Mouse (Mus musculus) liver, embryonic 14.5 days (tissue): Measurements from ENCODE around the gene Dnah17. TPM values are rescaled to one million over a fixed set of nuclear protein-coding genes. Genes with fewer than 3 reads are reported as not detected.

Experiments
- ATAC-seq: fragments of 200-750 bp; cut with Nextera tagmentation; 2 replicates; pipeline ENCODE4 v1.8.0; 2017; ENCODE audit warnings: moderate number of reproducible peaks, mild to moderate bottlenecking, moderate library complexity; ENCODE audit not compliant: insufficient read depth
- DNase-seq, 3 experiments: peaks; one replicate each; pipeline ENCODE4 v3.0.0-alpha.2; 2012 to 2013; ENCODE audit warnings: low read depth in 3 of 3, low spot score in 3 of 3
- H3K27ac ChIP-seq: fragments of 300-500 bp; sonication (generic); 2 replicates; pipeline ENCODE4 v1.5.1; 2014; ENCODE audit warnings: moderate library complexity, mild to moderate bottlenecking, control low read depth, inconsistent platforms
- H3K27me3 ChIP-seq: fragments of 300-500 bp; sonication (generic); 2 replicates; pipeline ENCODE4 v1.6.1; 2014; ENCODE audit warnings: mild to moderate bottlenecking, low read length, moderate library complexity; ENCODE audit not compliant: control insufficient read depth, insufficient read depth
- H3K36me3 ChIP-seq: fragments of 300-500 bp; sonication (generic); replicated peaks from 2 replicates; pipeline ENCODE4 v1.6.1; 2014; ENCODE audit warnings: low read depth; ENCODE audit not compliant: control insufficient read depth, insufficient read depth
- H3K4me1 ChIP-seq, 2 experiments: fragments of 200-500 bp in 1 of 2; fragments of 300-500 bp in 1 of 2; sonication (generic) in 1 of 2; replicated peaks; 2 replicates each; pipeline ENCODE4 v1.6.1; 2012 to 2014; ENCODE audit warnings: antibody characterized with exemption in 1 of 2, inconsistent platforms in 1 of 2, low read length in 1 of 2; ENCODE audit not compliant: control insufficient read depth in 2 of 2, insufficient read depth in 2 of 2
- H3K4me2 ChIP-seq: fragments of 300-500 bp; sonication (generic); 2 replicates; pipeline ENCODE4 v1.6.1; 2014; ENCODE audit warnings: low read depth, mild to moderate bottlenecking, control low read depth, moderate library complexity
- H3K4me3 ChIP-seq, 2 experiments: fragments of 200-500 bp in 1 of 2; fragments of 300-500 bp in 1 of 2; sonication (generic) in 1 of 2; 2 replicates each; pipeline ENCODE4 v1.5.1; 2012 to 2014; ENCODE audit warnings: low read depth in 2 of 2, low read length in 2 of 2, mild to moderate bottlenecking in 2 of 2, control low read depth in 1 of 2, inconsistent platforms in 1 of 2, moderate library complexity in 1 of 2; ENCODE audit not compliant: insufficient read depth in 1 of 2
- H3K9ac ChIP-seq: fragments of 300-500 bp; sonication (generic); replicated peaks from 2 replicates; pipeline ENCODE4 v1.6.1; 2014; ENCODE audit warnings: mild to moderate bottlenecking, control low read depth, moderate library complexity
- H3K9me3 ChIP-seq: fragments of 300-500 bp; sonication (generic); 2 replicates; pipeline ENCODE4 v1.6.1; 2016; ENCODE audit warnings: low read length, mixed read lengths; ENCODE audit not compliant: control insufficient read depth
- CTCF ChIP-seq: IDR thresholded peaks from 2 replicates; pipeline ENCODE4 v1.5.1; 2016; ENCODE audit warnings: antibody characterized with exemption, low read depth, control low read depth
- EP300 ChIP-seq: IDR thresholded peaks from 2 replicates; pipeline ENCODE4 v1.6.1; 2016; ENCODE audit warnings: antibody characterized with exemption, low read depth
- WGBS: fragments of 180-500 bp; shearing (Covaris S2); extraction: QIAGEN DNeasy Blood & Tissue Kit; methylation state at CpG from one replicate; pipeline ENCODE4 v1.1.7; 2014; ENCODE audit not compliant: insufficient replicate concordance; 5-methylcytosine and 5-hydroxymethylcytosine counted together
- polyA plus RNA-seq, 2 experiments: library from polyadenylated mRNA; depleted of rRNA in 1 of 2; stranded (reverse) in 1 of 2; unstranded in 1 of 2; fragments of >200 nt; fragmentation: Nextera tagmentation in 1 of 2; extraction: Ambion mirVana in 1 of 2; gene quantifications; 2 replicates each; pipeline versions ENCODE4 v1.2.1 to v1.2.3; 2012 to 2014

The Dnah17 gene
- polyA plus RNA-seq, 2 experiments = 0.04 to 0.10 TPM

DNA sequence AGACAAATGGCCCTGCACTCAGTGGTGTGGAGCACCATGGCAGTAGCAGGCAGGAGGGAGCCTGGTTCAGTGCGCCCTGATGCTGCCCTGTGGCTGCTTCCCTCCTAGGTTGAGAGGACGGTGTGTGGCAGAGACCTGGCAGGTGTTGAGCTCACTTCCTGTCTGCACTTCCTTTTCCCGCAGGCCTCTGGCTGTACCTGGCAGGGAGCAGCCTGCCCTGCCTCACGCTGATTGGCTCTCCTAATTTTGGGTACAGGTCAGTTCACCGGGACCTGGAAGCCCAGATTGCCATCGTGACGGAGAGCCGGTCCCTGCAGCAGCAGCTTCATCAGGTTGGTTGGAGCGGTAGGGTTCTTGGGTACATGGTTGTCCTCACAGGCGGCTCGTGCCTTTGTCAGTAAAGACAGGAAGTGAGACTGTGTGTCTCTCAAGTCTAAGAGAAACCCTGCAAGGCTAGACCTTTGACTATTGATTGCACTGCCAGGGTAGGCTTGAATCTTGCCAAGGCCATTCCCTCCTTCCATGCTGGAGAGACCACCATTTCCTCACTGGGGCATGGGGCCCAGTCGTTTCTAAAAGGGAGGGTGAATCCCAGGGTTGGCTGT, 115.9 kb downstream of the Dnah17 start:
- no peaks in the 10 kb centered on the region for H3K4me1 ChIP-seq
- peaks cover 14% of the 10 kb centered on the region for H3K36me3 ChIP-seq
- no peak for TF ChIP-seq CTCF
- no peak for TF ChIP-seq EP300
- no peak overlapping the region for H3K9ac ChIP-seq
- 67% methylated on average over 12 of the region's 12 CpGs for WGBS
- no peak overlapping the region for H3K4me2 ChIP-seq
- DNase-seq (no peak), ATAC-seq (no peak)
- no peak overlapping the region for H3K4me3 ChIP-seq
- H3K9me3 ChIP-seq = no peaks in the 10 kb centered on the region
- H3K27ac ChIP-seq = no peak overlapping the region
- H3K27me3 ChIP-seq = no peaks in the 10 kb centered on the region

DNA sequence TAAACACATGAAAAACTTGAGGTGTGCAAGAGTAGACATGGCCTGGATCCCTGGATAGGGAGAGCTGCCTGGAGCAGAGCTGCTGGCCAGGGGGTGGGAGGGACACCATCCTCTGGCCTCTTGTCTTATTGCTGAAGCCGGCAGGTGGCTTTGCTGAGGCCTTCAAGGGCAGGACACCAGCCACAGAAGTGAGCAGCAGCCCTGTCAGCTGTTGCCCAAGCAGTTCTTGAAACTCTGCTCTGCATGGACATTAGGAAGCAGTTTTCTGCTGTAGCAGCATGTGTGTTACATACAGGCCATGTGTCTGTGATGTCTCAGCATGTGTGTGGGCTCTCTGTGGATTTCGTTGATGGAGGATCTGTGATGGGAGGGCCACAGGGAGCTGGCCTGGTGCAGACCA, 117.1 kb downstream of the Dnah17 start:
- no peak overlapping the region for H3K9ac ChIP-seq
- DNase-seq (no peak), ATAC-seq (no peak)
- H3K9me3 ChIP-seq = no peaks in the 10 kb centered on the region
- H3K27ac ChIP-seq = no peak overlapping the region
- H3K4me1 ChIP-seq = peaks cover under 1 to 6% of the 10 kb centered on the region in 2 experiments; a peak in 2 of 4 replicates
- no peak overlapping the region for H3K4me3 ChIP-seq
- no peak overlapping the region for H3K4me2 ChIP-seq
- WGBS = 74% methylated on average over 2 of the region's 2 CpGs
- TF ChIP-seq EP300 = no peak
- H3K36me3 ChIP-seq = peaks cover 14% of the 10 kb centered on the region
- no peaks in the 10 kb centered on the region for H3K27me3 ChIP-seq

- Histone ChIP-seq H3K27me3 (no peaks in the 10 kb centered on the region), H3K9ac (no peak overlapping the region), H3K9me3 (no peaks in the 10 kb centered on the region), H3K4me1 (peaks cover 8 to 13% of the 10 kb centered on the region in 2 experiments), H3K4me2 (no peak overlapping the region), H3K27ac (no peak overlapping the region), H3K36me3 (peaks cover 9% of the 10 kb centered on the region), H3K4me3 (no peak overlapping the region)
- DNase-seq (no peak), ATAC-seq (no peak)
- 65% methylated on average over 1 of the region's 1 CpGs for WGBS
- TF ChIP-seq CTCF (no peak), EP300 (no peak)
Measured at GRCm38 (mm10) chr11:118012595-118012994, 117.8 kb downstream of the Dnah17 start.

GRCm38 (mm10) chr11:118009865-118010571, 120.4 kb downstream of the Dnah17 start:
- WGBS = 64% methylated on average over 4 of the region's 4 CpGs
- no peak overlapping the region for H3K4me3 ChIP-seq
- H3K27ac ChIP-seq = no peak overlapping the region
- no peak for ATAC-seq
- DNase-seq = no peak
- H3K4me2 ChIP-seq = no peak overlapping the region
- no peak overlapping the region for H3K9ac ChIP-seq
- peaks cover 12 to 17% of the 10 kb centered on the region in 2 experiments for H3K4me1 ChIP-seq
- TF ChIP-seq EP300 (no peak), CTCF (no peak)
- peaks cover 20% of the 10 kb centered on the region for H3K36me3 ChIP-seq
- no peaks in the 10 kb centered on the region for H3K9me3 ChIP-seq
- H3K27me3 ChIP-seq = no peaks in the 10 kb centered on the region

DNA sequence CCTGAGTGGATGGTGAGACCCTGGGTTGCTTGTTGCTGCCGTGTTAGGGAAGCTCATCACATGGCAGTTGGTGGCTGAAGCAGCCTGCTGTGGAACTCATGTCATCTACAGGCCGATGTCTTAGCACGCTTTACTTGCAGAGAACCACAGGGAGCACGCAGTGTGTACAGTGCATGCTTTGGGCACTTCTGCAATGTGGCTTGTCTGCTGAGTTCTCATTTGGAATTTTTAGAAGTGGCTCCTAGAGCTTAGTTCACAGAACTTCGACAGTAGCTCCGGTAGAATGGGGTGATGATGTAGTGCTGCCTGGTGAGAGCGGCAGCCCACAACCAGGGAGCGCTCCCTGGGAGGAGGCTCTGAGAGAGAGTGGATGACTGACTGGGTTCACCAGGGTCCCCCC, 121.6 kb downstream of the Dnah17 start:
- ATAC-seq = no peak
- H3K27ac ChIP-seq = no peak overlapping the region

More for the DNA sequence above, 121.6 kb downstream of the Dnah17 start:
- H3K4me3 ChIP-seq = no peak overlapping the region
- peaks cover 12 to 17% of the 10 kb centered on the region in 2 experiments for H3K4me1 ChIP-seq
- no peak overlapping the region for H3K4me2 ChIP-seq
- TF ChIP-seq CTCF (no peak), EP300 (no peak)
- no peak for DNase-seq
- H3K36me3 ChIP-seq = peaks cover 23% of the 10 kb centered on the region
- 82% methylated on average over 8 of the region's 8 CpGs for WGBS
- no peaks in the 10 kb centered on the region for H3K9me3 ChIP-seq
- no peak overlapping the region for H3K9ac ChIP-seq
- H3K27me3 ChIP-seq = no peaks in the 10 kb centered on the region
